ENCODE assay signal across 8 mouse cellular contexts in the genomic region with DNA sequence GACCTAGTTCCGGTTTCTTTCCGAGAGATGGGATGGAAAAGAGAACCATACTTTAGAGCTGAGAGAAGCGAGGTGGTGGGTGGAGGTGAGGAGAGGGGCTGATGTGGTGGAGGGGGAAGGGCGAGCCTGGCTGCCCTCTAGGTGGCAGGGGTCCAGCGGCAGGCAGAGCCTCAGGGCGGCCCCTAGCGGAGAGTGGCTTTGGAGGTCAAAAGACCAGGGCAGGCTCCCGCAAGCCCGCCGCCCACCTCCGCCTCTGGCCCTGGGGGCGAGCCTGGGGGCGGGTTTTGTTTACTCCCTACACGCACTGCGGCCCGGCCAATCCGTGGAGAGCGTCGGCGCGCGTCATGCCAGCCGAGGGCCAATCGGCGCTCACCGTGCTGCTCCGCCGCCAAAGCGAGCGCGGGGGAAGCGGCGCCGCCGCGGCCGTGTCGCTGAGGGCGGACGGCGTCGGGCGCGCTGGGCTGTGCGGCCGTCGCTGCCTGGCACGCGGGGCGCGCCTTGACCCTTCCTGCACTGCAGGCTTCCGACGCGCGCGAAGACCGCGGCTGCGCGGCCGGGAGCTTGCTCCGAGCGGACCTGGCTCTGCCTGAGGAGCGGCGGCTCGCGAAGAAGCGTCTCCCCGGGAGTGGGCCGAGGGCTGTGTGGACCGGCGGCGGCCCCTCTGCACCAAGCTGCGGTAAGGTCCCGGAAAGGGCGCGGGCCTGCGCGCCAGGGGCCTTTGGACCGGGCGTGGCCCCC. TPM values are rescaled to one million over a fixed set of nuclear protein-coding genes. Genes with fewer than 3 reads are reported as not detected.
DNase-seq lines count a peak whose midpoint lies in the region; ATAC-seq and TF ChIP-seq lines count a peak whose summit lies in the region.

A gene (plus strand): TSS at position 391 of the 738 bp plus-strand sequence.

- no peaks in the 10 kb centered on the region for H3K9me3 ChIP-seq in CH12.LX (replicated peaks; ENCODE audit: low read length)
- no peaks in the 10 kb centered on the region for H3K9me3 ChIP-seq in forebrain, embryonic 12.5 days
- H3K9me3 ChIP-seq in heart, postnatal 0 days (replicated peaks; ENCODE audit: control insufficient read depth, low read length) = no peaks in the 10 kb centered on the region
- no peaks in the 10 kb centered on the region for H3K9me3 ChIP-seq in liver, embryonic 16.5 days (replicated peaks; ENCODE audit: control insufficient read depth, low read length)
- no peaks in the 10 kb centered on the region for H3K9me3 ChIP-seq in neural tube, embryonic 13.5 days

- peak in 1 of 2 experiments; percentile 68; a peak in 2 of 4 replicates for TF ChIP-seq CTCF in CH12.LX (conservative IDR thresholded peaks at IDR 0.05 in 1 of 2, IDR thresholded peaks at IDR 0.05 in 1 of 2; ENCODE audit: low read depth in 2 of 2, low read length in 2 of 2)
- TF ChIP-seq CTCF in heart, postnatal 0 days (IDR thresholded peaks at IDR 0.05; ENCODE audit: low read depth) = peak; percentile 63
- TF ChIP-seq CTCF in testis, adult 2 months (IDR thresholded peaks at IDR 0.05; ENCODE audit: control insufficient read depth, insufficient read depth, insufficient replicate concordance, low read depth, low read length) = no peak

- ATAC-seq in forebrain, embryonic 12.5 days (ENCODE audit: low FRiP score) = peak; percentile 99
- ATAC-seq in heart, postnatal 0 days (ENCODE audit: insufficient read depth, low read depth) = peak; percentile 97
- ATAC-seq in liver, embryonic 16.5 days (ENCODE audit: low read depth) = peak; percentile 99
- peak; percentile 100 for ATAC-seq in neural tube, embryonic 13.5 days (ENCODE audit: low read depth)

- no peaks in the 10 kb centered on the region for H3K79me2 ChIP-seq in CH12.LX (replicated peaks; ENCODE audit: control insufficient read depth, extremely low read depth, insufficient read depth, poor library complexity, severe bottlenecking)

- dilution Hi-C loops in CH12.LX (cut with MboI; ENCODE audit: extremely low pct_ligation_motif_present, extremely low pct_unique_long_range_greater_than_20kb, low sequenced_read_pairs) = no loop called here

- no peak for TF ChIP-seq EP300 in CH12.LX (IDR thresholded peaks at IDR 0.05; ENCODE audit: low read length)
- TF ChIP-seq EP300 in heart, postnatal 0 days (IDR thresholded peaks at IDR 0.05; ENCODE audit: low read depth) = no peak

- H3K4me3 ChIP-seq in CH12.LX (replicated peaks in 1 of 3; ENCODE audit: low read depth in 2 of 3, low read length in 2 of 3, poor library complexity in 1 of 3) = peak within 1 kb of the TSS; percentile 52 to 85 (median 66)
- peak within 1 kb of the TSS; percentile 78 for H3K4me3 ChIP-seq in forebrain, embryonic 12.5 days (replicated peaks)
- H3K4me3 ChIP-seq in heart, postnatal 0 days (ENCODE audit: low read depth, low read length) = peak within 1 kb of the TSS; percentile 72
- peak within 1 kb of the TSS; percentile 82 for H3K4me3 ChIP-seq in liver, embryonic 16.5 days (ENCODE audit: low read depth, low read length)
- peak within 1 kb of the TSS; percentile 87 for H3K4me3 ChIP-seq in neural tube, embryonic 13.5 days
- H3K4me3 ChIP-seq in testis, adult 2 months (ENCODE audit: control insufficient read depth, low read depth, low read length) = peak within 1 kb of the TSS; percentile 87

- peaks cover 5 to 13% of the 10 kb centered on the region in 2 experiments; a peak in 2 of 4 replicates for H3K4me1 ChIP-seq in CH12.LX (ENCODE audit: control insufficient read depth in 1 of 2, insufficient read depth in 2 of 2)
- peaks cover 15% of the 10 kb centered on the region for H3K4me1 ChIP-seq in forebrain, embryonic 12.5 days
- H3K4me1 ChIP-seq in heart, postnatal 0 days (ENCODE audit: control insufficient read depth, insufficient read depth) = peaks cover 9% of the 10 kb centered on the region
- H3K4me1 ChIP-seq in liver, embryonic 16.5 days (ENCODE audit: control insufficient read depth, low read depth, low read length) = peaks cover 17% of the 10 kb centered on the region
- H3K4me1 ChIP-seq in neural tube, embryonic 13.5 days (replicated peaks) = peaks cover 24% of the 10 kb centered on the region
- H3K4me1 ChIP-seq in testis, adult 2 months (ENCODE audit: control insufficient read depth, insufficient read depth, low read length) = peaks cover 9% of the 10 kb centered on the region

- DNase-seq in CH12.LX (ENCODE audit: extremely low read depth) = peak; percentile 77
- DNase-seq in c-Kit-positive CD71-positive TER-119-negative erythroid progenitor cells, embryonic 14.5 days (ENCODE audit: low read depth) = peak; percentile 83
- DNase-seq in heart, postnatal 0 days (ENCODE audit: low spot score) = peak; percentile 92
- peak; percentile 93 to 95 for DNase-seq in kidney, postnatal 4 days

- peak within 1 kb of the TSS; percentile 59 for H3K9ac ChIP-seq in CH12.LX (ENCODE audit: insufficient read depth, low read depth)
- peak within 1 kb of the TSS; percentile 81 for H3K9ac ChIP-seq in forebrain, embryonic 12.5 days
- peak within 1 kb of the TSS; percentile 76 for H3K9ac ChIP-seq in heart, postnatal 0 days (replicated peaks; ENCODE audit: low read depth, low read length)
- peak within 1 kb of the TSS; percentile 76 for H3K9ac ChIP-seq in liver, embryonic 16.5 days (ENCODE audit: low read depth, low read length)
- peak within 1 kb of the TSS; percentile 87 for H3K9ac ChIP-seq in neural tube, embryonic 13.5 days

- H3K27me3 ChIP-seq in CH12.LX (replicated peaks) = peaks cover 7% of the 10 kb centered on the region
- no peaks in the 10 kb centered on the region for H3K27me3 ChIP-seq in forebrain, embryonic 12.5 days
- H3K27me3 ChIP-seq in heart, postnatal 0 days (ENCODE audit: control insufficient read depth, insufficient read depth, low read length) = no peaks in the 10 kb centered on the region
- no peaks in the 10 kb centered on the region for H3K27me3 ChIP-seq in liver, embryonic 16.5 days (ENCODE audit: control insufficient read depth, insufficient read depth, low read depth, low read length)
- H3K27me3 ChIP-seq in neural tube, embryonic 13.5 days = no peaks in the 10 kb centered on the region
- H3K27me3 ChIP-seq in testis, adult 2 months (ENCODE audit: control insufficient read depth, insufficient read depth, low read length) = no peaks in the 10 kb centered on the region

- in situ Hi-C loops in CH12.LX (cut with MboI; ENCODE audit: low pct_ligation_motif_present, low pct_unique_long_range_greater_than_20kb, low sequenced_read_pairs) = no loop called here

- no peak; the same call in 1 of the 2 replicates for TF ChIP-seq RAD21 in CH12.LX (IDR thresholded peaks at IDR 0.05; ENCODE audit: low read depth, low read length)

- peak within 1 kb of the TSS; percentile 78 for H3K4me2 ChIP-seq in CH12.LX (ENCODE audit: insufficient read depth, low read depth, poor library complexity, severe bottlenecking)
- peak within 1 kb of the TSS; percentile 98 for H3K4me2 ChIP-seq in forebrain, embryonic 12.5 days
- peak within 1 kb of the TSS; percentile 90 for H3K4me2 ChIP-seq in heart, postnatal 0 days (ENCODE audit: low read depth, low read length)
- peak within 1 kb of the TSS; percentile 100 for H3K4me2 ChIP-seq in liver, embryonic 16.5 days (ENCODE audit: low read depth, low read length)
- peak within 1 kb of the TSS; percentile 99 for H3K4me2 ChIP-seq in neural tube, embryonic 13.5 days

- peak; percentile 24; the same call in 1 of the 2 replicates for TF ChIP-seq POLR2A in CH12.LX (IDR thresholded peaks at IDR 0.05; ENCODE audit: low read depth, low read length)
- TF ChIP-seq POLR2A in testis, adult 2 months (IDR thresholded peaks at IDR 0.05; ENCODE audit: control insufficient read depth, low read depth, low read length) = peak; percentile 87

- no peak within 1 kb of the TSS for H3K27ac ChIP-seq in CH12.LX (ENCODE audit: insufficient read depth, low read depth)
- peak within 1 kb of the TSS; percentile 75; the same call in 1 of the 2 replicates for H3K27ac ChIP-seq in forebrain, embryonic 12.5 days
- H3K27ac ChIP-seq in heart, postnatal 0 days (ENCODE audit: low read depth) = peak within 1 kb of the TSS; percentile 92
- peak within 1 kb of the TSS; percentile 84 for H3K27ac ChIP-seq in liver, embryonic 16.5 days (ENCODE audit: low read length)
- peak within 1 kb of the TSS; percentile 73 for H3K27ac ChIP-seq in neural tube, embryonic 13.5 days (replicated peaks)
- H3K27ac ChIP-seq in testis, adult 2 months (ENCODE audit: control insufficient read depth, insufficient read depth, low read depth, low read length) = peak within 1 kb of the TSS; percentile 59

- H3K36me3 ChIP-seq in CH12.LX (replicated peaks in 1 of 2; ENCODE audit: control insufficient read depth in 1 of 2, insufficient read depth in 1 of 2, low read length in 1 of 2) = no peaks in the 10 kb centered on the region
- no peaks in the 10 kb centered on the region for H3K36me3 ChIP-seq in forebrain, embryonic 12.5 days (replicated peaks)
- no peaks in the 10 kb centered on the region for H3K36me3 ChIP-seq in heart, postnatal 0 days (replicated peaks; ENCODE audit: control insufficient read depth, insufficient read depth, low read length)
- no peaks in the 10 kb centered on the region for H3K36me3 ChIP-seq in liver, embryonic 16.5 days (ENCODE audit: control insufficient read depth, insufficient read depth)
- H3K36me3 ChIP-seq in neural tube, embryonic 13.5 days = no peaks in the 10 kb centered on the region
- no peaks in the 10 kb centered on the region for H3K36me3 ChIP-seq in testis, adult 2 months (ENCODE audit: control insufficient read depth, insufficient read depth, low read length)

- WGBS in forebrain, embryonic 12.5 days = under 1% methylated on average over 40 of the region's 81 CpGs
- under 1% methylated on average over 68 of the region's 81 CpGs for WGBS in heart, postnatal 0 days
- 0% methylated on average over 64 of the region's 81 CpGs for WGBS in liver, embryonic 16.5 days (ENCODE audit: insufficient replicate concordance)
- WGBS in neural tube, embryonic 13.5 days = 0% methylated on average over 68 of the region's 81 CpGs

TF ChIP-seq in CH12.LX, 34 proteins besides CTCF, POLR2A, EP300 and RAD21 (continues in another document):
- TF ChIP-seq BHLHE40 (IDR thresholded peaks at IDR 0.05; ENCODE audit: low read depth, low read length) (no peak), ZKSCAN1 (IDR thresholded peaks at IDR 0.05; ENCODE audit: borderline replicate concordance, low read depth, low read length) (no peak), IRF4 (IDR thresholded peaks at IDR 0.05; ENCODE audit: low read depth, low read length) (peak; percentile 19; the same call in 1 of the 2 replicates), ELF1 (IDR thresholded peaks at IDR 0.05; ENCODE audit: low read depth, low read length) (peak; percentile 20; the same call in 1 of the 2 replicates)

RNA-seq across cellular contexts. Expression of the gene that starts here (rescaled TPM):
- total RNA-seq in CH12.LX (2012; rRNA removed) = 4.7 and 4.9 TPM in 2 replicates
- total RNA-seq in CH12.LX (2014; rRNA removed) = 4.7 and 5.9 TPM in 2 replicates
- polyA plus RNA-seq in CH12.LX (2012; ENCODE audit: insufficient read length, low read depth) = 2.6 and 3.4 TPM in 2 replicates
- polyA plus RNA-seq in forebrain, embryonic 12.5 days (2016; fragmentation: Nextera tagmentation; extraction: Ambion mirVana) = 71.3 and 75.2 TPM in 2 replicates
- 32.5 and 95.8 TPM in 2 replicates for total RNA-seq in heart, postnatal 0 days (2014; rRNA removed; ENCODE audit: low replicate concordance)
- 33.4 and 33.7 TPM in 2 replicates for polyA plus RNA-seq in heart, postnatal 0 days (2015; fragmentation: Nextera tagmentation; extraction: Ambion mirVana)
- 104 and 106 TPM in 2 replicates for polyA plus RNA-seq in liver, embryonic 16.5 days (2015; fragmentation: Nextera tagmentation; extraction: Ambion mirVana)
- polyA plus RNA-seq in neural tube, embryonic 13.5 days (2015; fragmentation: Nextera tagmentation; extraction: Ambion mirVana) = 21.4 and 25.8 TPM in 2 replicates
- polyA plus RNA-seq in testis, adult 2 months (2012; rRNA removed) = 5.9 TPM in 2 replicates
